Mouse (Mus musculus): ENCODE results near the gene Ppp1r8. TPM values are rescaled to one million over a fixed set of nuclear protein-coding genes. Genes with fewer than 3 reads are reported as not detected.
"Not testable (repeated sequence)": the region's sequence is repeated elsewhere in the genome, so short reads cannot be mapped to it uniquely, and the experiment has no call there.

Ppp1r8 gene
- polyA plus RNA-seq, 1 experiment from 2014 or later: 30.1 TPM

GRCm38 (mm10) chr4:132805599-132806197 is 37.3 kb downstream of the Ppp1r8 start:
- H3K27ac ChIP-seq (replicated peaks): no peak overlapping the region; the same call in 1 of the 2 replicates
- no peaks in the 10 kb centered on the region for H3K27me3 ChIP-seq (replicated peaks)
- H3K4me1 ChIP-seq: peaks cover 24% of the 10 kb centered on the region
- no peak for ATAC-seq (ENCODE audit: extremely low read depth, insufficient number of reproducible peaks, low FRiP score, low TSS enrichment)
- 59% methylated on average over 12 of the region's 12 CpGs for whole genome bisulfite sequencing
- peaks cover 7% of the 10 kb centered on the region for H3K9me3 ChIP-seq
- no peaks in the 10 kb centered on the region for H3K36me3 ChIP-seq
- H3K9ac ChIP-seq: no peak overlapping the region
- H3K4me2 ChIP-seq: no peak overlapping the region
- H3K4me3 ChIP-seq: no peak overlapping the region

GRCm38 (mm10) chr4:132805146-132805545 is 37.8 kb downstream of the Ppp1r8 start:
- Histone ChIP-seq H3K9me3 (peaks cover 1% of the 10 kb centered on the region; the same call in 1 of the 2 replicates), H3K4me3 (no peak overlapping the region), H3K4me2 (no peak overlapping the region), H3K27me3 (replicated peaks) (no peaks in the 10 kb centered on the region), H3K9ac (no peak overlapping the region), H3K4me1 (peaks cover 24% of the 10 kb centered on the region), H3K27ac (replicated peaks) (no peak overlapping the region), H3K36me3 (no peaks in the 10 kb centered on the region)
- no peak for ATAC-seq (ENCODE audit: extremely low read depth, insufficient number of reproducible peaks, low FRiP score, low TSS enrichment)
- 76% methylated on average over 5 of the region's 5 CpGs for WGBS

- H3K36me3 ChIP-seq: no peaks in the 10 kb centered on the region
Observed at GRCm38 (mm10) chr4:132804331-132804730, 38.6 kb downstream of the Ppp1r8 start.

GRCm38 (mm10) chr4:132803876-132804275 is 39.1 kb downstream of the Ppp1r8 start:
- H3K9ac ChIP-seq: no peak overlapping the region
- no peaks in the 10 kb centered on the region for H3K9me3 ChIP-seq
- no peak overlapping the region for H3K4me2 ChIP-seq
- H3K4me1 ChIP-seq: peaks cover 18% of the 10 kb centered on the region
- no peak for ATAC-seq (ENCODE audit: extremely low read depth, insufficient number of reproducible peaks, low FRiP score, low TSS enrichment)
- H3K4me3 ChIP-seq: no peak overlapping the region
- H3K36me3 ChIP-seq: no peaks in the 10 kb centered on the region
- no peak overlapping the region for H3K27ac ChIP-seq (replicated peaks)
- WGBS: 94% methylated on average over 7 of the region's 7 CpGs
- H3K27me3 ChIP-seq (replicated peaks): no peaks in the 10 kb centered on the region

More at GRCm38 (mm10) chr4:132804331-132804730, 38.6 kb downstream of the Ppp1r8 start:
- no peaks in the 10 kb centered on the region for H3K27me3 ChIP-seq (replicated peaks)
- no peak overlapping the region for H3K4me2 ChIP-seq
- H3K9me3 ChIP-seq: no peaks in the 10 kb centered on the region
- no peak for ATAC-seq (ENCODE audit: extremely low read depth, insufficient number of reproducible peaks, low FRiP score, low TSS enrichment)
- no peak overlapping the region for H3K27ac ChIP-seq (replicated peaks)
- no peak overlapping the region for H3K4me3 ChIP-seq
- WGBS: 83% methylated on average over 6 of the region's 6 CpGs
- no peak overlapping the region for H3K9ac ChIP-seq
- peaks cover 20% of the 10 kb centered on the region for H3K4me1 ChIP-seq

GRCm38 (mm10) chr4:132803212-132803611 is 39.8 kb downstream of the Ppp1r8 start:
- H3K27ac ChIP-seq (replicated peaks): no peak overlapping the region
- H3K4me3 ChIP-seq: no peak overlapping the region
- H3K9me3 ChIP-seq: no peaks in the 10 kb centered on the region
- 84% methylated on average over 5 of the region's 5 CpGs for WGBS
- H3K4me1 ChIP-seq: peaks cover 12% of the 10 kb centered on the region
- H3K9ac ChIP-seq: no peak overlapping the region
- no peak for ATAC-seq (ENCODE audit: extremely low read depth, insufficient number of reproducible peaks, low FRiP score, low TSS enrichment)
- no peak overlapping the region for H3K4me2 ChIP-seq
- no peaks in the 10 kb centered on the region for H3K27me3 ChIP-seq (replicated peaks)
- no peaks in the 10 kb centered on the region for H3K36me3 ChIP-seq

- no peak overlapping the region for H3K9ac ChIP-seq
- H3K4me1 ChIP-seq: peaks cover 6% of the 10 kb centered on the region
- ATAC-seq (ENCODE audit: extremely low read depth, insufficient number of reproducible peaks, low FRiP score, low TSS enrichment): no peak; the same call in 1 of the 2 replicates
- 0 out of 2 replicates have a peak overlapping the region, but pooled peaks have one; percentile 1 for H3K27ac ChIP-seq (replicated peaks)
- H3K27me3 ChIP-seq (replicated peaks): peaks cover 7% of the 10 kb centered on the region
- 51% methylated on average over 16 of the region's 16 CpGs for WGBS
- H3K4me2 ChIP-seq: peak overlapping the region; percentile 22; the same call in 1 of the 2 replicates
- no peaks in the 10 kb centered on the region for H3K36me3 ChIP-seq
- no peaks in the 10 kb centered on the region for H3K9me3 ChIP-seq
- H3K4me3 ChIP-seq: no peak overlapping the region
Observed at GRCm38 (mm10) chr4:132802171-132802637, 40.8 kb downstream of the Ppp1r8 start.

GRCm38 (mm10) chr4:132801176-132802077 is 41.5 kb downstream of the Ppp1r8 start:
- 86% methylated on average over 18 of the region's 18 CpGs for WGBS

GRCm38 (mm10) chr4:132799845-132800244 is 43.1 kb downstream of the Ppp1r8 start:
- Histone ChIP-seq H3K4me1 (peaks cover 9% of the 10 kb centered on the region), H3K36me3 (no peaks in the 10 kb centered on the region), H3K4me3 (no peak overlapping the region), H3K9me3 (no peaks in the 10 kb centered on the region), H3K4me2 (no peak overlapping the region), H3K27ac (replicated peaks) (no peak overlapping the region), H3K9ac (no peak overlapping the region), H3K27me3 (replicated peaks) (peaks cover 26% of the 10 kb centered on the region)
- ATAC-seq (ENCODE audit: extremely low read depth, insufficient number of reproducible peaks, low FRiP score, low TSS enrichment): no peak
- 76% methylated on average over 4 of the region's 4 CpGs for WGBS

More at GRCm38 (mm10) chr4:132801176-132802077, 41.5 kb downstream of the Ppp1r8 start:
- Histone ChIP-seq H3K9me3 (no peaks in the 10 kb centered on the region), H3K27me3 (replicated peaks) (peaks cover 11% of the 10 kb centered on the region), H3K4me2 (peak overlapping the region; percentile 22; the same call in 1 of the 2 replicates), H3K4me3 (no peak overlapping the region), H3K4me1 (peaks cover 6% of the 10 kb centered on the region), H3K9ac (no peak overlapping the region), H3K27ac (replicated peaks) (0 out of 2 replicates have a peak overlapping the region, but pooled peaks have one; percentile 1), H3K36me3 (no peaks in the 10 kb centered on the region)
- no peak for ATAC-seq (ENCODE audit: extremely low read depth, insufficient number of reproducible peaks, low FRiP score, low TSS enrichment)

GRCm38 (mm10) chr4:132798666-132799065 is 44.3 kb downstream of the Ppp1r8 start:
- H3K9ac ChIP-seq; H3K36me3 ChIP-seq; H3K27ac ChIP-seq (replicated peaks); ATAC-seq (ENCODE audit: extremely low read depth, insufficient number of reproducible peaks, low FRiP score, low TSS enrichment); H3K9me3 ChIP-seq; H3K4me2 ChIP-seq; H3K4me1 ChIP-seq; H3K4me3 ChIP-seq: not testable (repeated sequence)
- 75% methylated on average over 3 of the region's 3 CpGs for WGBS
- peaks cover 38% of the 10 kb centered on the region for H3K27me3 ChIP-seq (replicated peaks)

GRCm38 (mm10) chr4:132798028-132798427 is 44.9 kb downstream of the Ppp1r8 start:
- H3K36me3 ChIP-seq: no peaks in the 10 kb centered on the region
- H3K4me3 ChIP-seq: no peak overlapping the region
- H3K9me3 ChIP-seq: no peaks in the 10 kb centered on the region
- whole genome bisulfite sequencing: 56% methylated on average over 4 of the region's 4 CpGs
- no peak for ATAC-seq (ENCODE audit: extremely low read depth, insufficient number of reproducible peaks, low FRiP score, low TSS enrichment)
- peaks cover 9% of the 10 kb centered on the region for H3K4me1 ChIP-seq
- peaks cover 39% of the 10 kb centered on the region for H3K27me3 ChIP-seq (replicated peaks)
- no peak overlapping the region for H3K9ac ChIP-seq
- H3K4me2 ChIP-seq: no peak overlapping the region
- no peak overlapping the region for H3K27ac ChIP-seq (replicated peaks)

- no peak for ATAC-seq (ENCODE audit: extremely low read depth, insufficient number of reproducible peaks, low FRiP score, low TSS enrichment)
- 60% methylated on average over 1 of the region's 1 CpGs for WGBS
- H3K9me3 ChIP-seq: no peaks in the 10 kb centered on the region
Observed at GRCm38 (mm10) chr4:132797461-132797860, 45.5 kb downstream of the Ppp1r8 start.

More at GRCm38 (mm10) chr4:132797461-132797860, 45.5 kb downstream of the Ppp1r8 start:
- no peak overlapping the region for H3K9ac ChIP-seq
- H3K27ac ChIP-seq (replicated peaks): no peak overlapping the region
- H3K36me3 ChIP-seq: no peaks in the 10 kb centered on the region
- no peak overlapping the region for H3K4me3 ChIP-seq
- no peak overlapping the region for H3K4me2 ChIP-seq
- H3K27me3 ChIP-seq (replicated peaks): peaks cover 44% of the 10 kb centered on the region
- H3K4me1 ChIP-seq: peaks cover 9% of the 10 kb centered on the region
